Mouse (Mus musculus) intestine, embryonic 14.5 days (tissue): ENCODE measurements around the gene Mitf. TPM values are rescaled to one million over a fixed set of nuclear protein-coding genes. Genes with fewer than 3 reads are reported as not detected.
A peak's percentile ranks its signal among the peaks of the same experiment; 100 is the strongest.

Experiments
- ATAC-seq: fragments of 200-750 bp; cut with Nextera tagmentation; replicated peaks from 2 replicates; pipeline ENCODE4 v1.8.0; 2017; ENCODE audit warnings: low read depth, moderate number of reproducible peaks, moderate TSS enrichment, moderate library complexity; ENCODE audit not compliant: low FRiP score, low TSS enrichment
- DNase-seq: peaks from one replicate; pipeline ENCODE4 v3.0.0-alpha.2; 2018; ENCODE audit warnings: low spot score
- H3K27ac ChIP-seq: fragments of 300-500 bp; sonication (generic); 2 replicates; pipeline ENCODE4 v1.5.1; 2014; ENCODE audit warnings: low read depth, mild to moderate bottlenecking, control low read depth
- H3K27me3 ChIP-seq: fragments of 300-500 bp; sonication (generic); replicated peaks from 2 replicates; pipeline ENCODE4 v1.6.1; 2014; ENCODE audit warnings: low read length, control low read depth; ENCODE audit not compliant: control insufficient read depth, insufficient read depth
- H3K36me3 ChIP-seq: fragments of 300-500 bp; sonication (generic); 2 replicates; pipeline ENCODE4 v1.6.1; 2014; ENCODE audit warnings: low read length, control low read depth; ENCODE audit not compliant: control insufficient read depth, insufficient read depth
- H3K4me1 ChIP-seq: fragments of 300-500 bp; sonication (generic); replicated peaks from 2 replicates; pipeline ENCODE4 v1.6.1; 2014; ENCODE audit warnings: low read length, control low read depth, mixed read lengths; ENCODE audit not compliant: control insufficient read depth, insufficient read depth
- H3K4me2 ChIP-seq: fragments of 300-500 bp; sonication (generic); 2 replicates; pipeline ENCODE4 v1.6.1; 2014; ENCODE audit warnings: low read length
- H3K4me3 ChIP-seq: fragments of 300-500 bp; sonication (generic); 2 replicates; pipeline ENCODE4 v1.5.1; 2014; ENCODE audit warnings: low read depth, low read length, control low read depth, mixed read lengths
- H3K9ac ChIP-seq: fragments of 300-500 bp; sonication (generic); 2 replicates; pipeline ENCODE4 v1.6.1; 2014; ENCODE audit warnings: mild to moderate bottlenecking, low read length
- H3K9me3 ChIP-seq: fragments of 300-500 bp; sonication (generic); 2 replicates; pipeline ENCODE4 v1.6.1; 2016; ENCODE audit warnings: low read length, control low read depth; ENCODE audit not compliant: control insufficient read depth
- WGBS: fragments of 180-500 bp; shearing (Covaris S2); extraction: QIAGEN DNeasy Blood & Tissue Kit; methylation state at CpG from one replicate; pipeline ENCODE4 v1.1.7; 2014; 5-methylcytosine and 5-hydroxymethylcytosine counted together
- polyA plus RNA-seq: library from polyadenylated mRNA; unstranded; fragments of >200 nt; fragmentation: Nextera tagmentation; extraction: Ambion mirVana; gene quantifications from 2 replicates; pipeline ENCODE4 v1.2.1, GENCODE M21; 2014

Gene Mitf
- 1.3 and 1.4 TPM in 2 replicates for polyA plus RNA-seq

DNA sequence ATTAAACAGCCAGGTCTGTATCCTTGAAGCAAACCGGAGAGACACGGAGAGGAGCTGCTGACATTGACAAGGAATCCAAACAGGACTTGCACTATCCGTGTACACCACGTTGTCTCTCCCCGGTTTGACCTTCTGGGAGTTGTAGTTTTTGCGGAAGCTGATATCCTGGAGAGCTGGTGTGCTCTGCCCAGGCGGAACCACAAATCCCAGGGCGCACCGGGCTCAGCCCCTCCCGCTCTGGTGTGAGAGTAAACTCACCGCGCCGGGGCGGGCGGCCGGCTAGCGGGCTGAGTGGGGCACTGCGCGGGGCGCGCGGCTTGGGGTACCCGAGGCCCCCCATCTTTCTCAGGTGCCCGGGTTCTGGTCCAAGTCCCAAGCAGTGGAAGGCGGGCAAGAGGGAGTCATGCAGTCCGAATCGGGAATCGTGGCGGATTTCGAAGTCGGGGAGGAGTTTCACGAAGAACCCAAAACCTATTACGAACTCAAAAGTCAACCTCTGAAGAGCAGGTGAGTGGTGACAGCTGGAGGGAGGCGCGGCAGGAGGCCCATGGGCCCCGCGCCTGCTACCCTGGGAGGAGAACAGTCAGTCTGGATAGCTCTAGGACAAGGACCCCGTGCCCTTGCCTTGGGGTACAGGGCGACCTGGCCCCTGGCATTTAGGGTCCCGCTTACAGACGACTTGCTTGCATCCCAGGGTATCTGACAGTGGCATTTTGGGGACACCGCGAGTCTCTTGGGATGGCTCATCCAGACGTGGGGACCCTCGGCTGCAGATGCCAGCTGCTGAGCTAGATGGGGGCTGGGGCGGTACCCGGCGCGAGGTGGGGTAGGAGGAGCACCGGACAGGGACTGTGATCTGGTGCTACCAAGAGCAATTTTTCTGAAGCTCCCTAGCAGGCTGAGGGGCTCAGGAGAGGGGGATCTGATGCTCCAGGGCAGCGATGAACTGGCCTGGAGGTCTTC, at the start of gene Mitf:
Gene Mitf (plus strand): TSS at position 272 of the 963 bp plus-strand sequence.
- DNase-seq (peak; percentile 91), ATAC-seq (peak; percentile 99)
- H3K9me3 ChIP-seq = no peaks in the 10 kb centered on the region
- H3K27ac ChIP-seq = no peak within 1 kb of the TSS
- peak within 1 kb of the TSS; percentile 97 for H3K4me2 ChIP-seq
- H3K36me3 ChIP-seq = no peaks in the 10 kb centered on the region
- peak within 1 kb of the TSS; percentile 50 for H3K9ac ChIP-seq
- peak within 1 kb of the TSS; percentile 80 for H3K4me3 ChIP-seq
- under 1% methylated on average over 51 of the region's 51 CpGs for WGBS
- no peaks in the 10 kb centered on the region for H3K4me1 ChIP-seq
- H3K27me3 ChIP-seq = no peaks in the 10 kb centered on the region

- DNase-seq (peak; percentile 10), ATAC-seq (no peak)
- Histone ChIP-seq H3K9ac (no peak overlapping the region), H3K36me3 (no peaks in the 10 kb centered on the region), H3K4me2 (no peak overlapping the region), H3K27ac (no peak overlapping the region), H3K4me3 (no peak overlapping the region), H3K9me3 (no peaks in the 10 kb centered on the region), H3K4me1 (0 out of 2 replicates have a peak, but pooled peaks cover 2% of the 10 kb centered on the region), H3K27me3 (no peaks in the 10 kb centered on the region)
- 87% methylated on average over 2 of the region's 2 CpGs for WGBS
Observed at GRCm38 (mm10) chr6:97757361-97757760, 49.5 kb upstream of the Mitf start.

- no peak overlapping the region for H3K4me2 ChIP-seq
Observed at GRCm38 (mm10) chr6:97758884-97759283, 48.0 kb upstream of the Mitf start.

DNA sequence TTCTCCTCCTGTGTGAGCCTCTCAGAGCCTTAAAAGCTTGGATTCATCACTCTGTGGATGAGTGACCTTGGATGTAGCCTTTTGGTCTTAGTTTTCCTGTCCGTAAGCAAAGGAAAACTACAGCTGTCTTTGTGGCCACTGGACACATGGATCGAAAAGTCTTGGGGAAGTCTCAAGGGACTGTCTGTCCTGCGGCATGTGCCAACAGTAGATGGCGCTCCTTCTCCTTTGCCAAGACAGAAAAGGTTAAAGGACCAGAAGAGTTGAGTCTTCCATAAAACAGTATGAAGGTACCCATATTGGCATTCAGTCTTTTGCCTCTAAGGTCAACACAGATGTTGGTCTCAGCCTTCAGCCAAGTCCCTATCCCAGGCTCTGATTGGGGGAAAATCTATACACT, 47.6 kb upstream of the Mitf start:
- Histone ChIP-seq H3K36me3 (no peaks in the 10 kb centered on the region), H3K27ac (no peak overlapping the region), H3K9me3 (no peaks in the 10 kb centered on the region), H3K27me3 (no peaks in the 10 kb centered on the region), H3K4me2 (no peak overlapping the region), H3K4me1 (0 out of 2 replicates have a peak, but pooled peaks cover 2% of the 10 kb centered on the region), H3K4me3 (no peak overlapping the region), H3K9ac (no peak overlapping the region)
- peak; percentile 79 for DNase-seq
- WGBS = 11% methylated on average over 4 of the region's 4 CpGs
- ATAC-seq = no peak

More at GRCm38 (mm10) chr6:97758884-97759283, 48.0 kb upstream of the Mitf start:
- WGBS = 30% methylated on average over 4 of the region's 4 CpGs
- no peak overlapping the region for H3K27ac ChIP-seq
- ATAC-seq (no peak), DNase-seq (no peak)
- H3K9ac ChIP-seq = no peak overlapping the region
- no peaks in the 10 kb centered on the region for H3K36me3 ChIP-seq
- no peaks in the 10 kb centered on the region for H3K9me3 ChIP-seq
- H3K4me1 ChIP-seq = 0 out of 2 replicates have a peak, but pooled peaks cover 2% of the 10 kb centered on the region
- H3K4me3 ChIP-seq = no peak overlapping the region
- no peaks in the 10 kb centered on the region for H3K27me3 ChIP-seq

DNA sequence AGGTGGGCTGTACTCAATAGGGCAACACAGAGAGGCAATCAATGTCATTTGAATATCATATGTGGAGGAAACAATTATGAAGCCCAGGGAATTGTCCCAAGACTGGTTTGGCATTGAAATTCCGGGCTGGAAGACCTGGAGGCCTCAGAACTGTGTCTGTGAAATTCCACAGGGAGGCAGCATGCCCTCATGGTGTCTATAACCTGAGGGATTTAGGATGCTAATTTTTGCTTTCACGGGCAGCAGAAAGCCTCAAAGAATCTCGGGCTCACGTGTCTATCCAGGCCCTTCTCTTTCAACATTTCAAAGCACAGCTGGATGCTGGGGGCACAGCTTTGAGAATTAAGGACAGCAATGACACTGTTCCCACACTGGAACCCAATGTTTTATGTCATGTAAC, 45.5 kb upstream of the Mitf start:
- Histone ChIP-seq H3K4me3 (no peak overlapping the region), H3K4me1 (0 out of 2 replicates have a peak, but pooled peaks cover 2% of the 10 kb centered on the region), H3K4me2 (no peak overlapping the region), H3K9me3 (no peaks in the 10 kb centered on the region), H3K27ac (no peak overlapping the region), H3K36me3 (no peaks in the 10 kb centered on the region), H3K9ac (no peak overlapping the region), H3K27me3 (no peaks in the 10 kb centered on the region)
- whole genome bisulfite sequencing = 18% methylated on average over 4 of the region's 4 CpGs
- no peak for ATAC-seq
- DNase-seq = no peak

- no peaks in the 10 kb centered on the region for H3K27me3 ChIP-seq
- no peaks in the 10 kb centered on the region for H3K36me3 ChIP-seq
- H3K9ac ChIP-seq = no peak overlapping the region
- H3K27ac ChIP-seq = no peak overlapping the region
- ATAC-seq (no peak), DNase-seq (no peak)
- no peak overlapping the region for H3K4me2 ChIP-seq
- no peaks in the 10 kb centered on the region for H3K9me3 ChIP-seq
- H3K4me3 ChIP-seq = no peak overlapping the region
- 34% methylated on average over 3 of the region's 3 CpGs for WGBS
- 0 out of 2 replicates have a peak, but pooled peaks cover 2% of the 10 kb centered on the region for H3K4me1 ChIP-seq
Observed at GRCm38 (mm10) chr6:97763970-97764369, 42.9 kb upstream of the Mitf start.

DNA sequence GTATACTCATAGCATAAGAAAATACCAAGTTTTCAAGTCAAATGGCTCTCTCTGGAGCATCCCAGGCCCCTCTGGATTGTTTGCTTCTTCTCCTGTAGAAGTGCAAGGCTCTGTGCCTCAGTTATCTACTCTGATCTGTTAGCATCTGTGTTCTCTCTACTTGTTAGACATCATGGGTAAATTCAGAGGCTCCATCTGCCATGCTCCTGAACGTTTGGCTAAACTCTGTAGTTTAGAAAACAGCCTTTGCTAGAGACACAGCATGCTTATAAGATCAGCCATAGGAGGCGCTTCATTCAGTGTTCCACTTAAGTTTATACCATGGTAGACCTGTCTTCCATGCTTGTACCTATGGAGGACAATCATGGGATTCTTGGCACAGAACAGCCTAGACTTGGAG, 39.0 kb upstream of the Mitf start:
- no peak for DNase-seq
- WGBS = 73% methylated on average over 2 of the region's 2 CpGs
- no peak for ATAC-seq
- H3K9ac ChIP-seq = no peak overlapping the region
- no peak overlapping the region for H3K27ac ChIP-seq
- H3K4me1 ChIP-seq = no peaks in the 10 kb centered on the region
- no peaks in the 10 kb centered on the region for H3K9me3 ChIP-seq
- H3K4me2 ChIP-seq = no peak overlapping the region
- H3K36me3 ChIP-seq = no peaks in the 10 kb centered on the region
- no peak overlapping the region for H3K4me3 ChIP-seq
- H3K27me3 ChIP-seq = no peaks in the 10 kb centered on the region

DNA sequence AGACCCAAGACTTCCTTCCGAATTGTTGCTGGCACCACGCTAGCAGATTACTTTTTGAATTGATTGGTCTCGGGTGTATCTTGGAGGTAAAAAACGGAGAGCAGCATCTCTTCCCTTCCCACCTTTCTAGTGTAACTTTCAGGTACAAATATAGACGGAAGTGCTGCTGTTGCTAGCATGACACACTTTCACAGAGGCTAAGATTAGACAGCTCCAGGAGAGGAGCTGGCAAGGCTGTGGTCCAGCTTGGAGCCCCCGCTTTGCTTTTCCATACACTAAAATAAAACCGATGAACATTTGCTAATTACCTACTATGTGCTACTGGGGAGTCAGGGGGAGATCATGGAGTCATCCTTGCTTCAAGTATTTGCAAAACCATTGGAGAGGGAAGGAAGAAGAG, 37.3 kb upstream of the Mitf start:
- no peaks in the 10 kb centered on the region for H3K9me3 ChIP-seq
- WGBS = 89% methylated on average over 7 of the region's 7 CpGs
- no peaks in the 10 kb centered on the region for H3K4me1 ChIP-seq
- no peak for DNase-seq
- no peak overlapping the region for H3K9ac ChIP-seq
- H3K4me2 ChIP-seq = no peak overlapping the region
- H3K36me3 ChIP-seq = no peaks in the 10 kb centered on the region
- ATAC-seq = no peak
- H3K27ac ChIP-seq = no peak overlapping the region
- no peaks in the 10 kb centered on the region for H3K27me3 ChIP-seq
- no peak overlapping the region for H3K4me3 ChIP-seq
